Mouse (Mus musculus): ENCODE measurements around the gene Gm20422. TPM values are rescaled to one million over a fixed set of nuclear protein-coding genes. Genes with fewer than 3 reads are reported as not detected.
"Not testable (repeated sequence)": the region's sequence is repeated elsewhere in the genome, so short reads cannot be mapped to it uniquely, and the experiment has no call there.

Gm20422 gene
- total and polyA plus RNA-seq, 3 experiments, result 0.33 to 2.3 TPM; not detected in 1

DNA sequence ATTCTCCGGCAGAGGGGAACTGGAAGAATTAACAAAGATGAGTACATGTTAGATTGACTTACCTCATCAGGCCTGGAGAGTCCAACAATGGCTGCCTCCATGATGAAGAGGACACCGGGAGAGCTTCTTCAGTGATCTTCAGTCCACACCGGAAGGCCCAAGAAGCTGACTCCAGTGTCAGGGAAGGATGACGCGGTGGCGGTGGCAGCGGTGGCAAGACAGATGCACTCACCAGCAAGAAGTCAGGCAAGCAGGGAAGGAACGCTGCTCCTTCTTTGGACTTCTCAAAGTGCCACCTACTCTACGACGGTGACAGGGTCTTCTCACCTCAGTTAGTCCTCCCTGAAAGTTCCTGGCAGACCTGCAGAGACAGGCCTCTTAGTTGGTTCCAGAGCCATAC, 64.1 kb downstream of the Gm20422 start, which contains the start of gene Zfp869:
Gene Zfp869 (minus strand): TSS at position 101 of the 400 bp plus-strand sequence.
- DNase-seq, result not testable (repeated sequence)

DNA sequence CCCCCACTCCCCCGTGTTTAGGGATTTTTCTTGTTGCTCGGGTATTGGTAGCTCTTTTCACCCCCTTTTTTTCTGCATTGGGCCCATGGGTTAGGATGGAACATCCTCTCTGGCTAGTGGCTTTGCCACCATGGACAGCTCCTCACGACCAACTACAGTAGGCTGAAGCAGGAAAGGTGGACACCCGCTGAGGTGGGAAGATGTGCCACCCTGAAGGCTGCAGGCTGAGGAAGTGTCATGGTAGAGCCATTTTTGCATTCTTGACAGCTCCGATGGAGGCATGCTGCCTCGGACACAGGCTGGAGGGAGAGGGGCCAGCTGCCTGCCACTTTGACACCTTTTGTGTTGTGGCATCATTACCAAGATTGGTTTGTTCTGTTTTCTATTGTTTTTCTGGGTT, 72.9 kb downstream of the Gm20422 start:
- no peak for DNase-seq

Other genes with a start within 250 kb of the Gm20422 start
- gene Zfp868, start 149.3 kb downstream of the Gm20422 start, total RNA-seq (2021), result 10 to 100 TPM; 11.2 to 13.5 TPM
- 2.9 and 4.4 TPM in 2 replicates for gene Zfp868, start 149.3 kb downstream of the Gm20422 start, polyA plus RNA-seq (2012; rRNA removed)
- gene Zfp964, start 120.4 kb downstream of the Gm20422 start, total RNA-seq (2021), result 1 to 10 TPM; 2.0 to 2.9 TPM
- 0.18 and 0.21 TPM in 2 replicates for gene Zfp964, start 120.4 kb downstream of the Gm20422 start, polyA plus RNA-seq (2012; rRNA removed)
- 10 to 100 TPM; 22.3 to 25.3 TPM for gene Zfp869, start 64.2 kb downstream of the Gm20422 start, total RNA-seq (2021)
- gene Zfp869, start 64.2 kb downstream of the Gm20422 start, polyA plus RNA-seq (2012; rRNA removed), result 0.27 and 0.48 TPM in 2 replicates
- 1 to 10 TPM; 2.6 to 5.0 TPM for gene Zfp963, start 24.9 kb downstream of the Gm20422 start, total RNA-seq (2021)
- 0.51 and 1.3 TPM in 2 replicates for gene Zfp963, start 24.9 kb downstream of the Gm20422 start, polyA plus RNA-seq (2012; rRNA removed)
- 10 to 100 TPM; 40.8 to 43.4 TPM for gene Atp13a1, start 16.3 kb upstream of the Gm20422 start, total RNA-seq (2021)
- gene Atp13a1, start 16.3 kb upstream of the Gm20422 start, polyA plus RNA-seq (2012; rRNA removed), result 93.0 and 110 TPM in 2 replicates
- gene Zfp866, start 16.3 kb upstream of the Gm20422 start, total RNA-seq (2021), result 10 to 100 TPM; 19.5 to 21.4 TPM
- 3.4 and 3.5 TPM in 2 replicates for gene Zfp866, start 16.3 kb upstream of the Gm20422 start, polyA plus RNA-seq (2012; rRNA removed)
- gene Gmip, start 33.8 kb upstream of the Gm20422 start, total RNA-seq (2021), result 10 to 100 TPM; 13.5 to 13.6 TPM
- 30.3 and 36.6 TPM in 2 replicates for gene Gmip, start 33.8 kb upstream of the Gm20422 start, polyA plus RNA-seq (2012; rRNA removed)
- gene Lpar2, start 47.5 kb upstream of the Gm20422 start, total RNA-seq (2021), result 1 to 10 TPM; 1.2 to 2.9 TPM
- 2.0 and 2.5 TPM in 2 replicates for gene Lpar2, start 47.5 kb upstream of the Gm20422 start, polyA plus RNA-seq (2012; rRNA removed)
- under 1 TPM; 0.38 to 0.69 TPM for gene Pbx4, start 57.6 kb upstream of the Gm20422 start, total RNA-seq (2021)
- gene Pbx4, start 57.6 kb upstream of the Gm20422 start, polyA plus RNA-seq (2012; rRNA removed), result 5.5 and 5.8 TPM in 2 replicates
- gene Cilp2, start 112.8 kb upstream of the Gm20422 start, total RNA-seq (2021), result under 1 TPM; 0.07 to 0.09 TPM
- 0.39 and 1.1 TPM in 2 replicates for gene Cilp2, start 112.8 kb upstream of the Gm20422 start, polyA plus RNA-seq (2012; rRNA removed)
- gene Tssk6, start 127.3 kb upstream of the Gm20422 start, total RNA-seq (2021), result under 1 TPM; 0.35 to 0.66 TPM
- 1.3 and 2.0 TPM in 2 replicates for gene Tssk6, start 127.3 kb upstream of the Gm20422 start, polyA plus RNA-seq (2012; rRNA removed)
- gene Ndufa13, start 127.7 kb upstream of the Gm20422 start, total RNA-seq (2021), result 100 to 1,000 TPM; 160 to 215 TPM
- gene Ndufa13, start 127.7 kb upstream of the Gm20422 start, polyA plus RNA-seq (2012; rRNA removed), result 83.3 and 99.4 TPM in 2 replicates
- gene Yjefn3, start 127.8 kb upstream of the Gm20422 start, total RNA-seq (2021), result 1 to 10 TPM; 1.9 to 4.2 TPM
- 6.6 and 10.8 TPM in 2 replicates for gene Yjefn3, start 127.8 kb upstream of the Gm20422 start, polyA plus RNA-seq (2012; rRNA removed)
- gene Gatad2a, start 221.5 kb upstream of the Gm20422 start, total RNA-seq (2021), result 100 to 1,000 TPM; 102 to 116 TPM
- 92.3 and 105 TPM in 2 replicates for gene Gatad2a, start 221.5 kb upstream of the Gm20422 start, polyA plus RNA-seq (2012; rRNA removed)

Measured in adrenal gland, adult 2 months (tissue).